ENCODE assay signal across 30 mouse cellular contexts in the genomic region with DNA sequence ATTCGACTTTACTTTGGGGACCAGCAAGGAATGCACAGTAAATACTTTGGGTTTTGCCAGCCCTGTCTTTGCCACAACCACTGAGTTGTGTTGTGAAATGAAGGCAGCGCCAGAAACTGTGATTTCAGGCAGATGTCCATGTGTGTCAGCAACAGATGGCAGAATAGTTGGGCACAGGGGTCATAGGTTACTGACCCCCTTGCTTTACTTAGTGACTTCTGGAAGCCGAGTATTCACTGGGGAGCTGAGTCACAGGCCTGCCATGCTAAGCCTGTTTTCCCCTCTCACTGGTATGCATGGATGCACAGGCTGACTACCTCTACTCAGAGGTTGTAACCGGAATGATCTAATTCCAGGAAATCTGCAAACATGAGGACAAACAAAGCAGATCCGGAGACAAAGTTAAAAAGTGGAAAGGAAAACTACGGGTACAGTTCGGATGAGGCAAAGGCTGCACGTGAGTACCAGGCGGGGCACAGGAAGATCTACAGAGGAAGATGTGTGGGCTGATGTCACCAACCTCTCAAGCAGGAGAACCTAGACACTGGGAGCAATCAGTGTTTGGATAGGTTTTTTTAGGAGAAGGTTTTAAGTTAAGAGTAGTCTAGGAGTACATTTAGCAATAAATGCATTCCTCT. TPM values are rescaled to one million over a fixed set of nuclear protein-coding genes. Genes with fewer than 3 reads are reported as not detected.
A peak's percentile ranks its signal among the peaks of the same experiment; 100 is the strongest.
DNase-seq lines count a peak whose midpoint lies in the region; ATAC-seq and TF ChIP-seq lines count a peak whose summit lies in the region.
"Had no signal": no experiment of that assay in that cellular context is flagged by ENCODE, and none has a peak within 500 bp of the region (broad histone marks: within the 10 kb centered on the region; RNA-seq: fewer than 3 reads in every experiment).

No protein-coding gene starts in this region.

- no peak overlapping the region for H3K27ac ChIP-seq in hindbrain, embryonic 10.5 days
- H3K27ac ChIP-seq in hindbrain, embryonic 13.5 days = no peak overlapping the region
- H3K27ac ChIP-seq: embryonic facial prominence, embryonic 15.5 days; hindbrain, embryonic 15.5 days; midbrain, embryonic 13.5 days; neural tube, embryonic 15.5 days had no signal

- no peaks in the 10 kb centered on the region for H3K79me3 ChIP-seq in C2C12 (ENCODE audit: low read depth)

- no peak for ATAC-seq in hindbrain, embryonic 13.5 days (ENCODE audit: low FRiP score)
- peak; percentile 96 for ATAC-seq in Patski
- ATAC-seq: forebrain, embryonic 14.5 days; inflammation-experienced regulatory T-cells, adult 6 months; midbrain, embryonic 13.5 days had no signal

- in situ Hi-C loops in Patski (cut with MboI; ENCODE audit: low pct_unique_long_range_greater_than_20kb) = no loop called here

- POLR2A ChIA-PET in Patski (lab: Charles Lee) = interaction anchor here (0.8 kb wide), 1 partner anchor 12 kb away, joined by 3 read pairs; no protein-coding TSS in a partner anchor

- H3ac ChIP-seq in C2C12 (ENCODE audit: control insufficient read depth, insufficient read length, low read depth) = no peak overlapping the region

- peaks cover 7% of the 10 kb centered on the region; the same call in 1 of the 2 replicates for H3K4me1 ChIP-seq in hindbrain, embryonic 10.5 days (replicated peaks)
- no peaks in the 10 kb centered on the region for H3K4me1 ChIP-seq in hindbrain, embryonic 13.5 days (replicated peaks)
- H3K4me1 ChIP-seq: embryonic facial prominence, embryonic 15.5 days; midbrain, embryonic 13.5 days; neural tube, embryonic 15.5 days had no signal

- no peaks in the 10 kb centered on the region for H3K79me2 ChIP-seq in C2C12 (ENCODE audit: control insufficient read depth, insufficient read depth)

- H3K27me3 ChIP-seq in hindbrain, embryonic 10.5 days (ENCODE audit: insufficient read depth, poor library complexity, severe bottlenecking) = no peaks in the 10 kb centered on the region
- no peaks in the 10 kb centered on the region for H3K27me3 ChIP-seq in hindbrain, embryonic 13.5 days
- no peaks in the 10 kb centered on the region for H3K27me3 ChIP-seq in C2C12 (ENCODE audit: control insufficient read depth, insufficient read depth, insufficient read length)
- no peaks in the 10 kb centered on the region for H3K27me3 ChIP-seq in Patski
- H3K27me3 ChIP-seq: embryonic facial prominence, embryonic 15.5 days; heart, embryonic 12.5 days; hindbrain, embryonic 15.5 days; midbrain, embryonic 13.5 days; neural tube, embryonic 15.5 days had no signal

- H3K9me3 ChIP-seq in hindbrain, embryonic 10.5 days = no peaks in the 10 kb centered on the region
- no peaks in the 10 kb centered on the region for H3K9me3 ChIP-seq in hindbrain, embryonic 13.5 days
- H3K9me3 ChIP-seq: embryonic facial prominence, embryonic 15.5 days; heart, embryonic 12.5 days; hindbrain, embryonic 15.5 days; midbrain, embryonic 13.5 days; neural tube, embryonic 15.5 days had no signal

- H3K4me2 ChIP-seq in hindbrain, embryonic 13.5 days = no peak overlapping the region
- H3K4me2 ChIP-seq: embryonic facial prominence, embryonic 15.5 days; heart, embryonic 12.5 days; hindbrain, embryonic 15.5 days; midbrain, embryonic 13.5 days; neural tube, embryonic 15.5 days had no signal

- no peak overlapping the region for H3K4me3 ChIP-seq in hindbrain, embryonic 10.5 days
- no peak overlapping the region for H3K4me3 ChIP-seq in hindbrain, embryonic 13.5 days
- no peak overlapping the region for H3K4me3 ChIP-seq in C2C12 (ENCODE audit: insufficient read depth, poor library complexity, severe bottlenecking)
- H3K4me3 ChIP-seq: embryonic facial prominence, embryonic 15.5 days; heart, embryonic 12.5 days; hindbrain, embryonic 15.5 days; midbrain, embryonic 13.5 days; neural tube, embryonic 15.5 days had no signal

- CTCF ChIA-PET in Patski (lab: Charles Lee) = interaction anchor here (0.9 to 1.9 kb wide), 2 partner anchors 18 to 37 kb away, joined by 4 to 6 read pairs; no protein-coding TSS in a partner anchor

- H3K36me3 ChIP-seq in hindbrain, embryonic 10.5 days = no peaks in the 10 kb centered on the region
- no peaks in the 10 kb centered on the region for H3K36me3 ChIP-seq in hindbrain, embryonic 13.5 days
- peaks cover 46% of the 10 kb centered on the region for H3K36me3 ChIP-seq in C2C12 (ENCODE audit: control insufficient read depth, insufficient read depth)
- H3K36me3 ChIP-seq: embryonic facial prominence, embryonic 15.5 days; heart, embryonic 12.5 days; hindbrain, embryonic 15.5 days; midbrain, embryonic 13.5 days; neural tube, embryonic 15.5 days had no signal

- TF ChIP-seq CTCF in C2C12 (IDR thresholded peaks at IDR 0.05; ENCODE audit: control insufficient read depth, insufficient read depth, insufficient read length) (no peak), Patski (IDR thresholded peaks at IDR 0.05) (no peak)

- DNase-seq in hindbrain, embryonic 10.5 days (ENCODE audit: low spot score) = peak; percentile 8
- peak; percentile 74 for DNase-seq in Patski (ENCODE audit: low read depth, low spot score)
- peak; percentile 39 for DNase-seq in embryo, embryonic 9.5 days (ENCODE audit: extremely low spot score)
- no peak for DNase-seq in lung, adult 18-20 months
- no peak for DNase-seq in spleen, adult 12 weeks (ENCODE audit: low spot score)
- no peak for DNase-seq in cerebellum, adult 11-12 months
- DNase-seq: adrenal gland, postnatal 14 days; cerebellum, adult 18-20 months; cerebellum, postnatal 10 days; gastrocnemius, postnatal 25 days; heart, adult 18-20 months; heart, postnatal 4 days; kidney, adult 11 months; kidney, postnatal 36 days; liver; lung, postnatal 36 days; right cerebral cortex, postnatal 25 days; spleen, adult 18-20 months; thymus, postnatal 14 days had no signal

- WGBS in hindbrain, embryonic 10.5 days = 67% methylated on average over 9 of the region's 9 CpGs
- 76% methylated on average over 9 of the region's 9 CpGs for WGBS in hindbrain, embryonic 13.5 days

- H3K9ac ChIP-seq in hindbrain, embryonic 13.5 days = no peak overlapping the region
- H3K9ac ChIP-seq: embryonic facial prominence, embryonic 15.5 days; heart, embryonic 12.5 days; hindbrain, embryonic 15.5 days; midbrain, embryonic 13.5 days; neural tube, embryonic 15.5 days had no signal

TF ChIP-seq in C2C12, 6 proteins besides CTCF, POLR2A, EP300 and RAD21:
- TF ChIP-seq MYOD1 (IDR thresholded peaks at IDR 0.05; ENCODE audit: control insufficient read depth, insufficient read length, low read depth) (peak; percentile 93), FOSL1 (IDR thresholded peaks at IDR 0.05; ENCODE audit: insufficient read depth, low read length, poor library complexity, severe bottlenecking) (peak; percentile 68), USF1 (IDR thresholded peaks at IDR 0.05; ENCODE audit: low read depth) (peak; percentile 36), CEBPB (IDR thresholded peaks at IDR 0.05; ENCODE audit: low read depth) (peak; percentile 90), MAX (IDR thresholded peaks at IDR 0.05) (peak; percentile 70), MYOG (IDR thresholded peaks at IDR 0.05; ENCODE audit: control insufficient read depth, extremely low read depth, insufficient read length) (no peak)
TF ChIP-seq in C2C12: peak in this region for 5.

RNA-seq across cellular contexts. Expression of a gene that starts 47.3 kb away (rescaled TPM):
- not detected in 2 replicates for polyA plus RNA-seq in hindbrain, embryonic 10.5 days (2016; fragmentation: Nextera tagmentation; extraction: Ambion mirVana)
- polyA plus RNA-seq in hindbrain, embryonic 13.5 days (2015; fragmentation: Nextera tagmentation; extraction: Ambion mirVana) = not detected in 2 replicates
- polyA plus RNA-seq in C2C12 (2012; fragmentation: generic; extraction: Trizol) (0.12 TPM), Patski (2021) (1.9 TPM)
- polyA plus RNA-seq: cortical plate, adult 2 months; heart, embryonic 12.5 days; heart, postnatal 0 days; inflammation-experienced regulatory T-cells, adult 6 months; midbrain, embryonic 13.5 days had no signal

Comparison
In these comparisons a context has a peak if more than half of its experiments do, and no peak if none do; other contexts are left out.
1. DNase-seq: peak in hindbrain, embryonic 10.5 days (single experiment), Patski (single experiment) and embryo, embryonic 9.5 days (single experiment); none in lung, adult 18-20 months (0 of 2), spleen, adult 12 weeks (single experiment) and cerebellum, adult 11-12 months (single experiment).